Comparison of ENCODE assay signal across 22 mouse cellular contexts in genomic region chrX:162831542-162831941, GRCm38 (mm10). TPM values are rescaled to one million over a fixed set of nuclear protein-coding genes. Genes with fewer than 3 reads are reported as not detected.
DNase-seq lines count a peak whose midpoint lies in the region; ATAC-seq lines count a peak whose summit lies in the region.
"Had no signal": no experiment of that assay in that cellular context is flagged by ENCODE, and none has a peak within 500 bp of the region (broad histone marks: within the 10 kb centered on the region; RNA-seq: fewer than 3 reads in every experiment).

No protein-coding gene starts in this region.

- no peak overlapping the region for H3K4me2 ChIP-seq in forebrain, embryonic 11.5 days (ENCODE audit: low read depth, low read length, severe bottlenecking)
- H3K4me2 ChIP-seq in forebrain, embryonic 16.5 days (ENCODE audit: low read length) = no peak overlapping the region
- no peak overlapping the region for H3K4me2 ChIP-seq in midbrain, embryonic 16.5 days (ENCODE audit: low read length)
- H3K4me2 ChIP-seq: heart, embryonic 11.5 days; hindbrain, embryonic 15.5 days; limb, embryonic 13.5 days; lung, embryonic 14.5 days; midbrain, embryonic 11.5 days; neural tube, embryonic 13.5 days had no signal

- H3K9me3 ChIP-seq in forebrain, embryonic 11.5 days (ENCODE audit: control insufficient read depth, low read length) = no peaks in the 10 kb centered on the region
- H3K9me3 ChIP-seq in forebrain, embryonic 16.5 days (ENCODE audit: control insufficient read depth, low read length) = no peaks in the 10 kb centered on the region
- H3K9me3 ChIP-seq in midbrain, embryonic 10.5 days (replicated peaks) = no peaks in the 10 kb centered on the region
- no peaks in the 10 kb centered on the region for H3K9me3 ChIP-seq in midbrain, embryonic 16.5 days (replicated peaks; ENCODE audit: control insufficient read depth, low read length, poor library complexity, severe bottlenecking)
- H3K9me3 ChIP-seq: hindbrain, embryonic 15.5 days; limb, embryonic 13.5 days; neural tube, embryonic 13.5 days had no signal

- H3K4me1 ChIP-seq in forebrain, embryonic 11.5 days (replicated peaks; ENCODE audit: control insufficient read depth, insufficient read depth, low read length) = no peaks in the 10 kb centered on the region
- peaks cover 4% of the 10 kb centered on the region; the same call in 1 of the 2 replicates for H3K4me1 ChIP-seq in forebrain, embryonic 16.5 days (replicated peaks; ENCODE audit: control insufficient read depth, insufficient read depth, low read length)
- peaks cover 18% of the 10 kb centered on the region for H3K4me1 ChIP-seq in midbrain, embryonic 10.5 days
- no peaks in the 10 kb centered on the region for H3K4me1 ChIP-seq in midbrain, embryonic 16.5 days (ENCODE audit: control insufficient read depth, insufficient read depth, low read length)
- H3K4me1 ChIP-seq: limb, embryonic 13.5 days had no signal

- H3K4me3 ChIP-seq in forebrain, embryonic 11.5 days (ENCODE audit: low read depth, low read length) = no peak overlapping the region
- no peak overlapping the region for H3K4me3 ChIP-seq in forebrain, embryonic 16.5 days (replicated peaks; ENCODE audit: low read length)
- no peak overlapping the region for H3K4me3 ChIP-seq in midbrain, embryonic 10.5 days
- no peak overlapping the region for H3K4me3 ChIP-seq in midbrain, embryonic 16.5 days (ENCODE audit: low read depth, low read length)
- H3K4me3 ChIP-seq: hindbrain, embryonic 15.5 days; limb, embryonic 13.5 days; neural tube, embryonic 13.5 days had no signal

- peak overlapping the region; percentile 31; the same call in 1 of the 2 replicates for H3K27ac ChIP-seq in forebrain, embryonic 11.5 days (ENCODE audit: low read depth, low read length)
- H3K27ac ChIP-seq in forebrain, embryonic 16.5 days (ENCODE audit: low read length) = no peak overlapping the region
- H3K27ac ChIP-seq in midbrain, embryonic 10.5 days (replicated peaks) = peak overlapping the region; percentile 33; the same call in 1 of the 2 replicates
- H3K27ac ChIP-seq in midbrain, embryonic 16.5 days (ENCODE audit: low read length) = no peak overlapping the region
- H3K27ac ChIP-seq: hindbrain, embryonic 15.5 days; kidney, postnatal 0 days; limb, embryonic 13.5 days; neural tube, embryonic 13.5 days had no signal

- H3K9ac ChIP-seq in forebrain, embryonic 11.5 days (ENCODE audit: low read length) = no peak overlapping the region
- H3K9ac ChIP-seq in forebrain, embryonic 16.5 days (replicated peaks; ENCODE audit: low read depth, low read length) = no peak overlapping the region
- no peak overlapping the region for H3K9ac ChIP-seq in midbrain, embryonic 16.5 days (ENCODE audit: low read depth, low read length)
- H3K9ac ChIP-seq: hindbrain, embryonic 15.5 days; limb, embryonic 13.5 days; lung, embryonic 14.5 days; neural tube, embryonic 13.5 days had no signal

- no peak for ATAC-seq in forebrain, embryonic 11.5 days (replicated peaks; ENCODE audit: low FRiP score)
- no peak for ATAC-seq in forebrain, embryonic 16.5 days
- no peak for ATAC-seq in midbrain, embryonic 16.5 days

- H3K27me3 ChIP-seq in forebrain, embryonic 11.5 days (ENCODE audit: control insufficient read depth, insufficient read depth, low read length) = no peaks in the 10 kb centered on the region
- no peaks in the 10 kb centered on the region for H3K27me3 ChIP-seq in forebrain, embryonic 16.5 days (replicated peaks; ENCODE audit: control insufficient read depth, insufficient read depth, low read length)
- peaks cover 45% of the 10 kb centered on the region for H3K27me3 ChIP-seq in midbrain, embryonic 10.5 days (ENCODE audit: low read depth, poor library complexity, severe bottlenecking)
- no peaks in the 10 kb centered on the region for H3K27me3 ChIP-seq in midbrain, embryonic 16.5 days (ENCODE audit: control insufficient read depth, insufficient read depth, low read depth, low read length)
- H3K27me3 ChIP-seq: hindbrain, embryonic 15.5 days had no signal

- DNase-seq in forebrain, embryonic 11.5 days (ENCODE audit: low spot score) = no peak
- no peak for DNase-seq in midbrain, embryonic 10.5 days (ENCODE audit: low spot score)
- DNase-seq in c-Kit-positive CD71-positive TER-119-negative erythroid progenitor cells, embryonic 14.5 days (ENCODE audit: low read depth) = peak; percentile 36
- no peak for DNase-seq in adrenal gland, adult 18-20 months (ENCODE audit: low spot score in 2 of 2)
- DNase-seq in spleen, adult 12 weeks (ENCODE audit: low spot score) = no peak
- DNase-seq in right cerebral cortex, postnatal 4 days = no peak
- DNase-seq: adrenal gland, postnatal 14 days; cerebellum, adult 11-12 months; cerebellum, postnatal 14 days; heart, postnatal 10 days; kidney, adult 11 months; layer of hippocampus, postnatal 36 days; lung, embryonic 14.5 days; lung, postnatal 36 days had no signal

- WGBS in forebrain, embryonic 11.5 days = 65% methylated on average over 1 of the region's 1 CpGs
- 56% methylated on average over 1 of the region's 1 CpGs for WGBS in forebrain, embryonic 16.5 days
- 58% methylated on average over 1 of the region's 1 CpGs for WGBS in midbrain, embryonic 10.5 days
- 62% methylated on average over 1 of the region's 1 CpGs for WGBS in midbrain, embryonic 16.5 days

- H3K36me3 ChIP-seq in forebrain, embryonic 11.5 days (ENCODE audit: control insufficient read depth, insufficient read depth, low read length) = no peaks in the 10 kb centered on the region
- no peaks in the 10 kb centered on the region for H3K36me3 ChIP-seq in forebrain, embryonic 16.5 days (ENCODE audit: control insufficient read depth, insufficient read depth)
- H3K36me3 ChIP-seq in midbrain, embryonic 10.5 days = no peaks in the 10 kb centered on the region
- no peaks in the 10 kb centered on the region for H3K36me3 ChIP-seq in midbrain, embryonic 16.5 days (ENCODE audit: control insufficient read depth, insufficient read depth, low read length)
- H3K36me3 ChIP-seq: hindbrain, embryonic 15.5 days; limb, embryonic 13.5 days; neural tube, embryonic 13.5 days had no signal

RNA-seq across cellular contexts. Expression of gene Txlng, which starts 2.3 kb away (rescaled TPM):
- 18.7 and 20.9 TPM in 2 replicates for polyA plus RNA-seq in forebrain, embryonic 11.5 days (2014; fragmentation: Nextera tagmentation; extraction: Ambion mirVana)
- 14.9 and 16.3 TPM in 2 replicates for polyA plus RNA-seq in forebrain, embryonic 16.5 days (2015; fragmentation: Nextera tagmentation; extraction: Ambion mirVana)
- polyA plus RNA-seq in midbrain, embryonic 10.5 days (2016; fragmentation: Nextera tagmentation; extraction: Ambion mirVana) = 14.5 and 14.6 TPM in 2 replicates
- polyA plus RNA-seq in midbrain, embryonic 16.5 days (2015; fragmentation: Nextera tagmentation; extraction: Ambion mirVana) = 11.9 and 13.5 TPM in 2 replicates
- 10 to 100 TPM; 16.9 to 18.5 TPM for total RNA-seq in adrenal gland, adult 18-20 months (2021)

RNA-seq across cellular contexts. Expression of gene Syap1, which starts 56.7 kb away (rescaled TPM):
- 26.2 and 31.8 TPM in 2 replicates for polyA plus RNA-seq in forebrain, embryonic 11.5 days (2014; fragmentation: Nextera tagmentation; extraction: Ambion mirVana)
- polyA plus RNA-seq in forebrain, embryonic 16.5 days (2015; fragmentation: Nextera tagmentation; extraction: Ambion mirVana) = 31.1 and 31.2 TPM in 2 replicates
- polyA plus RNA-seq in midbrain, embryonic 10.5 days (2016; fragmentation: Nextera tagmentation; extraction: Ambion mirVana) = 25.7 and 25.8 TPM in 2 replicates
- polyA plus RNA-seq in midbrain, embryonic 16.5 days (2015; fragmentation: Nextera tagmentation; extraction: Ambion mirVana) = 36.8 and 37.3 TPM in 2 replicates
- 10 to 100 TPM; 80.0 to 91.6 TPM for total RNA-seq in adrenal gland, adult 18-20 months (2021)

Comparison
In these comparisons a context has a peak if more than half of its experiments do, and no peak if none do; other contexts are left out.
1. H3K27ac ChIP-seq: peak in forebrain, embryonic 11.5 days (single experiment) and midbrain, embryonic 10.5 days (single experiment); none in forebrain, embryonic 16.5 days (single experiment) and midbrain, embryonic 16.5 days (single experiment).